Mouse (Mus musculus) effector memory CD4-positive, alpha-beta T cell, adult 5 months (primary cell): ENCODE measurements around the gene Mef2c. TPM values are rescaled to one million over a fixed set of nuclear protein-coding genes. Genes with fewer than 3 reads are reported as not detected.

Experiments
- polyA plus RNA-seq: library from polyadenylated mRNA; unstranded; fragments of 100-300 nt; shearing (Covaris generic); gene quantifications from one replicate; pipeline ENCODE4 v1.2.1, GENCODE M21; 2017

Mef2c gene
- polyA plus RNA-seq, result 0.87 TPM

DNA sequence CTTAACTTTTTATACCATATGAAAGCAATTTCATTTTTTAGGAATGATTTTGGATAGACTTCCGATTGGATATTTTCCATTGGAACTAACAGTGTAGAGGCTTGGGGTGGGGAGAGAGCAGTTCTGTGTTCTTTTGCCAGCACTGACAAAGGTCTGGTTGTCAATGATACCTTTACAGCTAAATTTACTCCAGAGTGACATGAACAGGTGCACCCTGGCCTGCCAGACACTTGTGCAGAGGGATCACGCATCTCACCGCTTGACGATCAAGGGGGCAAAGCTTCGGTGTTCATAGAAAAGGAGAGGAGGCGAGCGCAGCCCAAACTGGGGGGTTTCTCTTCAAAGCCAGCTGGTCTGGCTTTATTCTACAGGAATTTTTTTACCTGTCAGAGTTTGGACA is at the start of gene Mef2c:
Gene Mef2c (plus strand): TSS at position 116 of the 400 bp plus-strand sequence.

